Mouse (Mus musculus) limb, embryonic 11.5 days (tissue): ENCODE results near the gene Shisal1. TPM values are rescaled to one million over a fixed set of nuclear protein-coding genes. Genes with fewer than 3 reads are reported as not detected.
A peak's percentile ranks its signal among the peaks of the same experiment; 100 is the strongest.

ENCODE experiments used
- ATAC-seq: fragments of 200-750 bp; cut with Nextera tagmentation; 2 replicates; pipeline ENCODE4 v1.8.0; 2017; ENCODE audit warnings: low read depth; ENCODE audit not compliant: insufficient number of reproducible peaks, low FRiP score, low TSS enrichment
- DNase-seq: peaks from one replicate; pipeline ENCODE4 v3.0.0-alpha.2; 2015; ENCODE audit warnings: low spot score
- H3K27ac ChIP-seq: fragments of 300-500 bp; sonication (generic); replicated peaks from 2 replicates; pipeline ENCODE4 v1.5.1; 2014; ENCODE audit warnings: low read depth, mild to moderate bottlenecking, low read length
- H3K27me3 ChIP-seq: fragments of 300-500 bp; sonication (generic); 2 replicates; pipeline ENCODE4 v1.6.1; 2014; ENCODE audit warnings: mild to moderate bottlenecking, low read length, mixed read lengths; ENCODE audit not compliant: control insufficient read depth, insufficient read depth
- H3K36me3 ChIP-seq: fragments of 300-500 bp; sonication (generic); 2 replicates; pipeline ENCODE4 v1.6.1; 2014; ENCODE audit warnings: mild to moderate bottlenecking, low read length, moderate library complexity, mixed read lengths; ENCODE audit not compliant: control insufficient read depth, insufficient read depth
- H3K4me1 ChIP-seq: fragments of 300-500 bp; sonication (generic); 2 replicates; pipeline ENCODE4 v1.6.1; 2014; ENCODE audit warnings: low read length, mixed read lengths; ENCODE audit not compliant: control insufficient read depth, insufficient read depth
- H3K4me2 ChIP-seq: fragments of 300-500 bp; sonication (generic); 2 replicates; pipeline ENCODE4 v1.6.1; 2014; ENCODE audit warnings: low read depth, mild to moderate bottlenecking, moderate library complexity; ENCODE audit not compliant: severe bottlenecking
- H3K4me3 ChIP-seq: fragments of 300-500 bp; sonication (generic); 2 replicates; pipeline ENCODE4 v1.5.1; 2014; ENCODE audit warnings: low read depth, low read length
- H3K9ac ChIP-seq: fragments of 300-500 bp; sonication (generic); 2 replicates; pipeline ENCODE4 v1.6.1; 2014; ENCODE audit warnings: mild to moderate bottlenecking, low read length
- H3K9me3 ChIP-seq: fragments of 300-500 bp; sonication (generic); 2 replicates; pipeline ENCODE4 v1.6.1; 2016; ENCODE audit warnings: low read length; ENCODE audit not compliant: control insufficient read depth
- WGBS: fragments of 180-500 bp; shearing (Covaris S2); extraction: QIAGEN DNeasy Blood & Tissue Kit; methylation state at CpG from one replicate; pipeline ENCODE4 v1.1.7; 2014; 5-methylcytosine and 5-hydroxymethylcytosine counted together
- polyA plus RNA-seq: library from polyadenylated mRNA; unstranded; fragments of >200 nt; fragmentation: Nextera tagmentation; extraction: Ambion mirVana; gene quantifications from 2 replicates; pipeline ENCODE4 v1.2.1, GENCODE M21; 2014

The Shisal1 gene
- polyA plus RNA-seq, 1 experiment from 2014 or later: 0.36 TPM

GRCm38 (mm10) chr15:84461429-84461828 lies 14.5 kb upstream of the Shisal1 start:
- no peak overlapping the region for H3K4me2 ChIP-seq
- 78% methylated on average over 2 of the region's 2 CpGs for WGBS
- H3K27me3 ChIP-seq: no peaks in the 10 kb centered on the region

GRCm38 (mm10) chr15:84458983-84459382 lies 12.1 kb upstream of the Shisal1 start:
- Histone ChIP-seq H3K4me3 (no peak overlapping the region), H3K4me1 (no peaks in the 10 kb centered on the region), H3K36me3 (no peaks in the 10 kb centered on the region), H3K4me2 (no peak overlapping the region), H3K9ac (no peak overlapping the region), H3K27ac (no peak overlapping the region), H3K9me3 (no peaks in the 10 kb centered on the region), H3K27me3 (no peaks in the 10 kb centered on the region)
- 74% methylated on average over 6 of the region's 6 CpGs for WGBS
- no peak for DNase-seq
- ATAC-seq: no peak

More at GRCm38 (mm10) chr15:84461429-84461828, 14.5 kb upstream of the Shisal1 start:
- H3K9me3 ChIP-seq: no peaks in the 10 kb centered on the region
- H3K36me3 ChIP-seq: no peaks in the 10 kb centered on the region
- no peak overlapping the region for H3K27ac ChIP-seq
- H3K4me1 ChIP-seq: no peaks in the 10 kb centered on the region; the same call in 1 of the 2 replicates
- H3K9ac ChIP-seq: no peak overlapping the region
- DNase-seq: no peak
- H3K4me3 ChIP-seq: no peak overlapping the region
- ATAC-seq: no peak

GRCm38 (mm10) chr15:84455286-84455685 lies 8.4 kb upstream of the Shisal1 start:
- Histone ChIP-seq H3K4me2 (no peak overlapping the region), H3K27me3 (no peaks in the 10 kb centered on the region), H3K36me3 (no peaks in the 10 kb centered on the region), H3K4me1 (peaks cover 7% of the 10 kb centered on the region; the same call in 1 of the 2 replicates), H3K27ac (no peak overlapping the region), H3K9me3 (no peaks in the 10 kb centered on the region), H3K4me3 (no peak overlapping the region), H3K9ac (no peak overlapping the region)
- WGBS: 90% methylated on average over 6 of the region's 6 CpGs
- DNase-seq: no peak
- no peak for ATAC-seq

- Histone ChIP-seq H3K36me3 (no peaks in the 10 kb centered on the region), H3K4me2 (no peak overlapping the region), H3K4me1 (peaks cover 10% of the 10 kb centered on the region; the same call in 1 of the 2 replicates), H3K4me3 (no peak overlapping the region), H3K9me3 (no peaks in the 10 kb centered on the region), H3K27me3 (peaks cover 10% of the 10 kb centered on the region), H3K27ac (no peak overlapping the region), H3K9ac (no peak overlapping the region)
- DNase-seq: no peak
- 86% methylated on average over 2 of the region's 2 CpGs for WGBS
- ATAC-seq: no peak
Observed at GRCm38 (mm10) chr15:84453091-84453490, 6.2 kb upstream of the Shisal1 start.

- peak; percentile 65 for DNase-seq
- no peak overlapping the region for H3K4me3 ChIP-seq
- H3K4me2 ChIP-seq: peak overlapping the region; percentile 36
- H3K27me3 ChIP-seq: peaks cover 30% of the 10 kb centered on the region
- ATAC-seq: no peak
- no peak overlapping the region for H3K27ac ChIP-seq
- under 1% methylated on average over 21 of the region's 21 CpGs for WGBS
- no peaks in the 10 kb centered on the region for H3K9me3 ChIP-seq
- peaks cover 15% of the 10 kb centered on the region; the same call in 1 of the 2 replicates for H3K4me1 ChIP-seq
- H3K9ac ChIP-seq: peak overlapping the region; percentile 34
- no peaks in the 10 kb centered on the region for H3K36me3 ChIP-seq
Observed at GRCm38 (mm10) chr15:84450441-84451183, 3.7 kb upstream of the Shisal1 start.

GRCm38 (mm10) chr15:84445812-84446716 lies 833 bp downstream of the Shisal1 start:
- WGBS: 1% methylated on average over 82 of the region's 99 CpGs
- H3K27me3 ChIP-seq: peaks cover 49% of the 10 kb centered on the region
- no peaks in the 10 kb centered on the region for H3K9me3 ChIP-seq
- ATAC-seq (no peak), DNase-seq (peak; percentile 52)
- peak overlapping the region; percentile 98 for H3K4me2 ChIP-seq
- peaks cover 15% of the 10 kb centered on the region; the same call in 1 of the 2 replicates for H3K4me1 ChIP-seq
- H3K36me3 ChIP-seq: no peaks in the 10 kb centered on the region
- H3K27ac ChIP-seq: no peak overlapping the region
- H3K9ac ChIP-seq: peak overlapping the region; percentile 52
- peak overlapping the region; percentile 43 for H3K4me3 ChIP-seq

- DNase-seq (no peak), ATAC-seq (no peak)
- Histone ChIP-seq H3K27ac (no peak overlapping the region), H3K36me3 (no peaks in the 10 kb centered on the region), H3K9me3 (no peaks in the 10 kb centered on the region), H3K4me3 (no peak overlapping the region), H3K4me1 (0 out of 2 replicates have a peak, but pooled peaks cover 5% of the 10 kb centered on the region), H3K27me3 (peaks cover 52% of the 10 kb centered on the region), H3K9ac (no peak overlapping the region), H3K4me2 (no peak overlapping the region)
- 26% methylated on average over 7 of the region's 7 CpGs for WGBS
Observed at GRCm38 (mm10) chr15:84444181-84444580, 2.7 kb downstream of the Shisal1 start.

- no peak overlapping the region for H3K4me2 ChIP-seq
- DNase-seq: peak; percentile 25
- H3K9me3 ChIP-seq: no peaks in the 10 kb centered on the region
- no peak overlapping the region for H3K27ac ChIP-seq
- 67% methylated on average over 10 of the region's 10 CpGs for WGBS
- H3K27me3 ChIP-seq: peaks cover 48% of the 10 kb centered on the region
- no peaks in the 10 kb centered on the region for H3K36me3 ChIP-seq
- H3K9ac ChIP-seq: no peak overlapping the region
- H3K4me1 ChIP-seq: 0 out of 2 replicates have a peak, but pooled peaks cover 5% of the 10 kb centered on the region
- ATAC-seq: no peak
- no peak overlapping the region for H3K4me3 ChIP-seq
Observed at GRCm38 (mm10) chr15:84443631-84444030, 3.3 kb downstream of the Shisal1 start.
